Mouse (Mus musculus) small intestine, adult 2 months (tissue): ENCODE data around the gene Hist1h4h. TPM values are rescaled to one million over a fixed set of nuclear protein-coding genes. Genes with fewer than 3 reads are reported as not detected.
A peak's percentile ranks its signal among the peaks of the same experiment; 100 is the strongest.
"Not testable (repeated sequence)": the region's sequence is repeated elsewhere in the genome, so short reads cannot be mapped to it uniquely, and the experiment has no call there.

Experiments used
- H3K27ac ChIP-seq: fragments of 200-500 bp; 2 replicates; pipeline ENCODE4 v1.5.1; 2012; ENCODE audit warnings: low read depth, low read length, control low read depth, inconsistent platforms; ENCODE audit not compliant: insufficient read depth
- H3K27me3 ChIP-seq: fragments of 200-500 bp; 2 replicates; pipeline ENCODE4 v1.6.1; 2012; ENCODE audit warnings: mild to moderate bottlenecking, moderate library complexity, low read length, inconsistent platforms; ENCODE audit not compliant: control insufficient read depth, insufficient read depth
- H3K36me3 ChIP-seq: fragments of 200-500 bp; 2 replicates; pipeline ENCODE4 v1.6.1; 2012; ENCODE audit warnings: mild to moderate bottlenecking, low read length, control low read depth, inconsistent platforms; ENCODE audit not compliant: control insufficient read depth, insufficient read depth
- H3K4me1 ChIP-seq: fragments of 200-500 bp; 2 replicates; pipeline ENCODE4 v1.6.1; 2012; ENCODE audit warnings: low read length, inconsistent platforms, mixed read lengths; ENCODE audit not compliant: control insufficient read depth, insufficient read depth, insufficient read length
- H3K4me3 ChIP-seq: fragments of 200-500 bp; 2 replicates; pipeline ENCODE4 v1.5.1; 2012; ENCODE audit warnings: low read depth, mild to moderate bottlenecking, control low read depth, inconsistent platforms, low read length, moderate library complexity
- CTCF ChIP-seq: fragments of 200-500 bp; IDR thresholded peaks from 2 replicates; pipeline ENCODE4 v1.5.1; 2012; ENCODE audit warnings: low read depth, mild to moderate bottlenecking, control low read depth, inconsistent platforms, low read length, moderate library complexity, mixed read lengths; ENCODE audit not compliant: insufficient replicate concordance, insufficient read length; ENCODE audit errors: extremely low read depth
- POLR2A ChIP-seq: fragments of 200-500 bp; IDR thresholded peaks from 2 replicates; pipeline ENCODE4 v1.6.1; 2012; ENCODE audit warnings: low read depth, mild to moderate bottlenecking, control low read depth, inconsistent platforms, low read length, moderate library complexity
- WGBS: fragments of 180-500 bp; shearing (Covaris S2); methylation state at CpG from one replicate; pipeline ENCODE4 v1.1.7; 2018; 5-methylcytosine and 5-hydroxymethylcytosine counted together
- polyA plus RNA-seq: library from polyadenylated mRNA; depleted of rRNA; stranded (reverse); fragments of >200 nt; gene quantifications from 2 replicates; pipeline ENCODE4 v1.2.3, GENCODE M21; 2012

Hist1h4h gene
- polyA plus RNA-seq, 1 experiment: 39.6 TPM

- no peaks in the 10 kb centered on the region for H3K4me1 ChIP-seq
- H3K27ac ChIP-seq: no peak overlapping the region; the same call in 1 of the 2 replicates
- no peaks in the 10 kb centered on the region for H3K27me3 ChIP-seq
- H3K36me3 ChIP-seq: no peaks in the 10 kb centered on the region
- 20% methylated on average over 2 of the region's 2 CpGs for WGBS
- no peak for TF ChIP-seq CTCF
- no peak for TF ChIP-seq POLR2A
- no peak overlapping the region for H3K4me3 ChIP-seq
Observed at GRCm38 (mm10) chr13:23572218-23573033, 41.6 kb downstream of the Hist1h4h start.

GRCm38 (mm10) chr13:23573034-23573897 is 42.4 kb downstream of the Hist1h4h start:
- H3K27ac ChIP-seq: peak overlapping the region; percentile 89
- 5% methylated on average over 20 of the region's 20 CpGs for WGBS
- peak overlapping the region; percentile 65 for H3K4me3 ChIP-seq
- not testable (repeated sequence) for H3K27me3 ChIP-seq, H3K36me3 ChIP-seq, H3K4me1 ChIP-seq

GRCm38 (mm10) chr13:23573898-23574524 is 43.2 kb downstream of the Hist1h4h start, which contains the start of the genes Hist1h2bf and Hist1h2ad:
Gene Hist1h2bf (minus strand): TSS chr13:23574196.
Gene Hist1h2ad (plus strand): TSS chr13:23574381.
- H3K4me1 ChIP-seq, H3K27me3 ChIP-seq, H3K36me3 ChIP-seq: not testable (repeated sequence)
- H3K27ac ChIP-seq: peak within 1 kb of the TSS; percentile 89
- WGBS: under 1% methylated on average over 42 of the region's 42 CpGs
- peak within 1 kb of the TSS; percentile 65 for H3K4me3 ChIP-seq

GRCm38 (mm10) chr13:23574546-23575170 is 43.8 kb downstream of the Hist1h4h start:
- Histone ChIP-seq H3K27ac (peak overlapping the region; percentile 79), H3K4me3 (peak overlapping the region; percentile 52)
- not testable (repeated sequence) for H3K27me3 ChIP-seq, H3K36me3 ChIP-seq, H3K4me1 ChIP-seq
- WGBS: 3% methylated on average over 15 of the region's 39 CpGs

- H3K4me3 ChIP-seq: peak within 1 kb of the TSS; percentile 73
- H3K36me3 ChIP-seq: no peaks in the 10 kb centered on the region
- H3K27me3 ChIP-seq: no peaks in the 10 kb centered on the region
- H3K27ac ChIP-seq: peak within 1 kb of the TSS; percentile 79
- TF ChIP-seq CTCF: no peak
- TF ChIP-seq POLR2A: no peak
- 1% methylated on average over 18 of the region's 18 CpGs for WGBS
- H3K4me1 ChIP-seq: no peaks in the 10 kb centered on the region
Observed at GRCm38 (mm10) chr13:23575271-23575851, 44.5 kb downstream of the Hist1h4h start, which contains the start of gene Hist1h3d. Gene Hist1h3d (plus strand): TSS chr13:23575763.

GRCm38 (mm10) chr13:23575864-23576313 is 45.0 kb downstream of the Hist1h4h start:
- H3K36me3 ChIP-seq, H3K4me1 ChIP-seq, H3K27me3 ChIP-seq: not testable (repeated sequence)
- 1% methylated on average over 19 of the region's 40 CpGs for WGBS
- TF ChIP-seq POLR2A: 0 out of 2 replicates have a peak, but pooled peaks have one; percentile 14
- H3K27ac ChIP-seq: peak overlapping the region; percentile 52
- peak overlapping the region; percentile 73 for H3K4me3 ChIP-seq
